Mouse (Mus musculus): ENCODE results near the gene Olfr987.
"Not testable (repeated sequence)": the region's sequence is repeated elsewhere in the genome, so short reads cannot be mapped to it uniquely, and the experiment has no call there.

Olfr987 gene

GRCm38 (mm10) chr2:85339215-85339614 is at the start of gene Olfr987:
TSS of gene Olfr987 (minus strand) at chr2:85339315.
- not testable (repeated sequence) for DNase-seq (ENCODE audit: low read depth, low spot score)

- not testable (repeated sequence) for DNase-seq (ENCODE audit: low read depth, low spot score)
These were observed 24.0 kb upstream of the Olfr987 start, which contains the start of gene Olfr988 for GRCm38 (mm10) chr2:85363127-85363526. TSS of gene Olfr988 (minus strand) at chr2:85363227.

- DNase-seq (ENCODE audit: low read depth, low spot score) = no peak
These were observed 857 bp upstream of the Olfr987 start for GRCm38 (mm10) chr2:85339972-85340371.

GRCm38 (mm10) chr2:85319106-85319505 is 20.0 kb downstream of the Olfr987 start:
- no peak for DNase-seq (ENCODE audit: low read depth, low spot score)

GRCm38 (mm10) chr2:85285406-85285805 is 53.7 kb downstream of the Olfr987 start:
- DNase-seq (ENCODE audit: low read depth, low spot score) = no peak

- DNase-seq (ENCODE audit: low read depth, low spot score) = no peak
These were observed 54.5 kb downstream of the Olfr987 start for GRCm38 (mm10) chr2:85284626-85285025.

GRCm38 (mm10) chr2:85283631-85284466 is 55.3 kb downstream of the Olfr987 start:
- DNase-seq (ENCODE audit: low read depth, low spot score) = no peak

GRCm38 (mm10) chr2:85281023-85281422 is 58.1 kb downstream of the Olfr987 start:
- DNase-seq (ENCODE audit: low read depth, low spot score) = no peak
